Mouse (Mus musculus): ENCODE results near the gene Dhx58.

The Dhx58 gene

DNA sequence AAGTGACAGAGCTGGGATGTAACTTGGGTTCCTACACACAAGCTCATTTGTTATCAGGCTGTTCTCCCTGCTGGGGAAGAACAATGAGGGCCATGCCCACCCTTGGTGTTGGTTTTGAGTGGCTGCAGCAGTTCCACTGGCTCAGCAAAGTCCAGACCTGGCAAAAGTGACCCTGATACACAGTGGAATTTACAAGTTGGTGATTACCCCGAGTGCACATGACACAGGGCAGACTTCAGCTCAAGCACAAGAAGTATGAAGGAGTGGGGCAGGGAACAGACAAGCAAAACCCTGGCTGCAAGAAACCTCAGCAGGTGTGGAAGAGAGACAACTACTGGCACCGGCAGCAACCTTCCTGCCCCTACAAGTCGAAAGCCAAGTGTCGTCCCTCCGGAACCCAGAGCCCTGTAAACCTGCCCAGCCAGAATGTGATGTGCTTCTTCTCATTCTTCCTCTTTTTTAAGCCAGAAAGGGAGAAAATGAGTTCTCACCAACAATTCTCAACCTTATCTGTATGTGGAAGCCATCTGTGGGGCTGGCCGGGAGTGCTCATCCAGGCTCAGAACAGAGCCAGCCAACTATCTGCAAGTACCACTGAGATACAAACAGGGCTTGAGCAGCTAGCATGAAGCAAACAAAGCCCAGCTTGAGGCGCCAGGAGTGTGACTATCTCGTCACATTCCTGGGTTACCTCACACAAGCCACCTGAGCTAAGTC is 17.9 kb upstream of the Dhx58 start:
- DNase-seq (ENCODE audit: low read depth), result no peak

- no peak for DNase-seq (ENCODE audit: low read depth)
Observed at GRCm38 (mm10) chr11:100721254-100721653, 17.2 kb upstream of the Dhx58 start.

DNA sequence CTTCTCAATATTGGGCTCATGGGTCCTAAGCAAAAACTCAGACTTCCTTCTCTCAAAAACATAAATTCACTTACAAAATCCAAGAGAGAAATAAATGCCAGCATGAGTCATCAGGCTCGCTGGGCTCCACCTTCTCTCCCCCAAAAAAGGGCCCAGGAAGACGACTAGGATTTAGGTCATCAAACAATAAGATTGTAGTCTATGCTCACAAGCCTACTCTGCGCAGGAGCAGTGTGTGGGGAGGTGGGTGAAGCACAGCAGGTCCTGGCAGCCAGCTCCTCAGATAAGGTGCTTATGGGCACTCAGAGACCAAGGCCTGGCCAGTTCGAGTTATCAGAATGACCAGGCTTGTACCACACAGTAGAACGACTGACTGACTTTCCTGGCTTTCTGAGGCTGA is 16.3 kb upstream of the Dhx58 start:
- no peak for DNase-seq (ENCODE audit: low read depth)

DNA sequence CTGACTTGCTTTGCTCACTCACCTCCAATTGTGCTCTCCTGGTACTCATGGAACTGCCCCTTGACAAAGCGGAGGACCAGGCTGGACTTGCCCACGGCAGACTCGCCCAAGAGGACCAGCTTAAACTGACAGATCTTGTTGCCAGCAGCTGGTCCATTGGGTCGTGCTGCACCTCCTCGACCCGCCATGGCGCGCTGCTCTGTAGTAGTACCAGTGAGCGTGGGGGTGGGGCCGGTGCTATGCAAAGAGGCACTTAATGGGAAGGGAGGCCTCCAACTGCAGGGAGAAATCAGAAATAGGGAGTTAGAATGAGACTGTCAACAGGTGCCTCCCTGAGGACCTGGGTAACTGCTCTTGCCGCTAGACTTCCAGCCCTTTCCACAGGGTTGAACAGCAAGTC is 15.8 kb upstream of the Dhx58 start:
- no peak for DNase-seq (ENCODE audit: low read depth)

GRCm38 (mm10) chr11:100719312-100719711 is 15.2 kb upstream of the Dhx58 start:
- DNase-seq (ENCODE audit: low read depth), result no peak

GRCm38 (mm10) chr11:100718866-100719265 is 14.8 kb upstream of the Dhx58 start:
- DNase-seq (ENCODE audit: low read depth), result no peak

GRCm38 (mm10) chr11:100718462-100718861 is 14.4 kb upstream of the Dhx58 start:
- no peak for DNase-seq (ENCODE audit: low read depth)

DNA sequence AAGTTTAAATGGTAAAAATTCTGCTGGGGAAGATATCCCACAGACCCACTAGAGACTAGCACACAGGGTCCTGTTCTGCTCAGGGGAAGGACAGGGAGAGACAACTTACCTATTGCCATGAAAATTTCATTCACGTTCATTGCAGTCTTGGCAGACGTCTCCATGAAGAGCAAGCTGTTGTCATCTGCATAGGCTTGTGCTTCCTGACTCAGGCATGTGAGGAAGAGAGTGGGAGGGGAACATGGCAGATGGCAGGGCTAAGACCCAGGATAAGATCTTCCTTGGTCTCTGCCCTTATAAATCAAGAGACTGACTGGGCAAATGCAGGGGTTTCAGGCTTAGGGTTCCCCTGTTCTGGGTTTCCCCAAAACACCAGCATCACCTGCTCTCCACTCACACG is 12.6 kb upstream of the Dhx58 start:
- no peak for DNase-seq (ENCODE audit: low read depth)

DNA sequence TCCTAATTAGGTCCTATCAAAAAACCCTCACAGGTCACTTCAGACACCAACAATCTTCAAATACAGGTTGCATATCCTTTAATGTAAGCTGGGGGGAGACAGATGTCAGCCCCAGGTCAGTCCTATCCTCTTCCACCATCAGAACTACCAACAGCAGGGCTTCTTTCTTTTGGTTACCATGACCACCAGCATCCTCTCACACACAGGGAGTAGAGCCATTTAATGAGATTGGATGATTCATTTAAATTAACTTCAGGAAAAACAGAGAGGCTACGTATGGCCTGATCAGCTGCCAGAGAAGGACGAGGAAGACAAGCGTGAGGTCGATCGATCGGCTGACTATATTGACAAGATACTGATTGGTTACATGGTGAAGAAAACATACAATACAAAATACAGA is 10.9 kb upstream of the Dhx58 start:
- no peak for DNase-seq (ENCODE audit: low read depth)

- peak; percentile 83 for DNase-seq (ENCODE audit: low read depth)
Observed at GRCm38 (mm10) chr11:100714534-100714915, 10.5 kb upstream of the Dhx58 start.

- peak; percentile 78 for DNase-seq (ENCODE audit: low read depth)
Observed at GRCm38 (mm10) chr11:100713735-100714533, 9.9 kb upstream of the Dhx58 start, which contains the start of gene Hspb9. Gene Hspb9 (plus strand): TSS chr11:100713850.

- no peak for DNase-seq (ENCODE audit: low read depth)
Observed at GRCm38 (mm10) chr11:100713174-100713573, 9.1 kb upstream of the Dhx58 start.

DNA sequence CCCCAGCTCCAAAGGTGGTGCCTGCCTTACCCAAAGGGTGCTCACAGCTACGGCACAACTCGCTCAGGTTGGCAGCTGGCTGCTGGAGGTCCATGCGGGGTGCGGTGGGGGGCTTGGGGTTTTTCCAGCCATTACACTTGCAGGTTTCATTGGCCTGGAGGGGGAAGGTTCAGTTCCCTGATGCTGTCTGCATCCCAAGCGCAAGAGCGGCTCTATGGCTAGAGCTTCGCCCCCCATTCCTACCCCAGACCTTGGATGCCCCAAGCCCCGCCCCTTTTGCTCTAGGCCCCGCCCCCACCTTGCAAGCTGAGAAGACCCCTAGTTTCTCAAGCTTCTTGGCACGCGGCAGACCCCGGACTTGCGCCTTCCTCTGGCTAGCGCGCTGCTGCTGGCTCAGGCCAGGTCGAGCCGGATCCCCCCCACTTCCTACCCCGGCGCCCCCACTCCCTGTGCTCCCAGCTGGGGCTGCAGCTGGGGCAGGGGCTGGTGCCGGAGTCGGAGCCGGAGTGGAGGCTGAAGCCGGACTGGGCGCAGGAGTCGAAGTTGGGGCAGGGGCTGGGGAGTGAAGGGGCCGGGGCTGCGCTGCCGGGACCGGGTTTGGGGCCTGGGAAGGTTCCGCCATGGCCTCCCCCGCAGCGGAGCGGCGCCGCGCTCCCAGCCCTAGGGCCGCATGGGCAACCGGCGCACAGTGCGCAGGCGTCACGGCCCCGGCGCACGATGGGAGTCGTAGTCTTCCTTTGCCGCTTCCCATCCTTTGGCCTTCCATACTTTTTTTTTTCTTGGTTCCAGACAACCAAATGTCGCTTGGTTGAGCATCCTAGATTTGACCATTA is 7.9 kb upstream of the Dhx58 start, which contains the start of gene Kat2a:
Gene Kat2a, minus strand, starts transcription at position 683 of the 833 bp plus-strand sequence.
- peak; percentile 64 for DNase-seq (ENCODE audit: low read depth)

DNA sequence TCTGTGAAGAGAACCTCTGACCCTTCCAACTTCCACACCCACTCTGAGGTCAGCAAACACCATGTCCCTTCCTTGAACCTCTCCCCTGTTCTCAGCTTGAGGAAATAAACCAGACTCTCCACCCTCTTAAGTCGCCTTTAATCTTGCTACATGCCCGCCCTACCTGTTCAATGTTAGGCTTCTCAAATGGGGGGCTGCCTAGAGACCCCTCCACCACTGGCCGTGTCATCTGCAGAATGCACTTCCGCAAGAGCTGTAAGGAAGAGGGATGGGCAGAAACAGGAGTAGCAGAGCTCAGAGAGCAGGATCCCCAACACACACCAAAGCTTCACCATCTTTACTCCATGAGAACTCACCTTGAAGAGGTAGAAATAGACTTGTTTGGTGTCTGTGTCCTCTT is 6.9 kb upstream of the Dhx58 start:
- no peak for DNase-seq (ENCODE audit: low read depth)

DNA sequence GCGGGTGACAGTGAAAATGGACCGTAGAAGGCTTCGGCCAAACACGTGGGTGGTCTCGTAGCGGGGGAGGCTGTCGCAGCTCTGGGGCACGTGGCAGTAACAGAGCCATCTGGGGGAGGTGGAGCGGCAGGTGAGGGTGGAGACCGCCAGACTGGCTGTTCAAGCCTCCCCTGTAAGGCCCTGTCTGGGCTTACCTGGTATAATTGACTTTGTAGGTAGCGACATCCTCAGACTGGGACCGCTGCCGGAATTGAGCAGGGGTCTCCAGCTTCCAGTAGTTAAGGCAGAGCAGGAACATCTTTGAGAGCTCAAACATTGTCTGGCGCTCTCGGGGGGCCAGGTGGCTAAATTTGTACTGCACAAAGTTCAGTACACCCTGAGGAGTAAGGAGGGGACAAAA is 6.5 kb upstream of the Dhx58 start:
- no peak for DNase-seq (ENCODE audit: low read depth)

- no peak for DNase-seq (ENCODE audit: low read depth)
Observed at GRCm38 (mm10) chr11:100709201-100709810, 5.2 kb upstream of the Dhx58 start.

DNA sequence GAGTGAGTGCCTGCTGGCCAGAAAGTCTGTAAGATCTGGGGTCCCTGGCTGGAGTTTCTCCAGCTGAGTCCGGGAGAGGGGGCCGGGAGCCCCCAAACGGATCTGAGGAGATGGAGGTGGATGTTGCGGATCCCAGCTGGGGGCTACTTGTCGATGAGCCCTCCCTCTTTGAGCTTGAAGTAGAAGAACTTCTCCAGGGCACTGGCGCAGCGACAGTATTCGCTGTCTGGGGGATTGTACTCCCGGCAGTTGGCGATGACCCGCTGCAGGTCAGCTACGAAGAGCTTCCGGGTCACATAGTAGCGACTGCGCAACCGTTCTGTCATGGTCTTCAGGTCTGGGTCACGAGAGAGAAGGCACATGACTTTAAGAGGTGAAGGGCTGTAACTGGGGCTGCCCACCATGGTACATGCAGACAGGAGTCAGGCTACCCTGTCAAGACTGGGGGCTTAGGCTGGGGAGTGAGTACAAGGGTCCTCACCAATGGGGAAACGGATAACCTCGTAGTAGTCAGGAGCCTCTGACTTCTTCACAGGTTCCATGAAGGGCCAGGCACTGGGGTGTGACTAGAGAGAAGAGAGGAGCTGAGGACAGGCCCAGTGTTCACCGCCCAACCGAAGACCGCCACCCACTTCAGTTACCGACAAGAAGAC is 1.1 kb upstream of the Dhx58 start:
- DNase-seq (ENCODE audit: low read depth), result no peak

DNA sequence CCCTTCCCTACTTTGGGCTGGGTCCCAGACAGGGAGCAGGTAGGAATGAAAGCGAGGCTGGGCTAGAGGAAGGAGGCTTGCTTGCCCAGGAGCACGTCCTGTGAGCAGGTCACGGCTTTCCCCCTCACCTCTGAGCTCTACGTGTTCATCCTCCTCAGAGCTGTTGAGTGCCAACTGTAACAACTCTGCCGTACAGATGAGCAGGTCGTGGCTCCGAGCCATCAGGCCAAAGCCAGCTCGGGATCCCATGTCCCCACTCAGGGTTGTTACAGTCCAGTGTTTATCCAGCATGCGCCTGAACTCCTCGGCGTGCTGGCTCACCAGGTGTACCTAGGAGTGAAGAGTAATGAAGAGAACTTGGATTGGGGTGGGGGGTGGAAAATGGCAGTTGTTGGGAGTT is 705 bp downstream of the Dhx58 start:
- no peak for DNase-seq (ENCODE audit: low read depth)

- no peak for DNase-seq (ENCODE audit: low read depth)
Observed at GRCm38 (mm10) chr11:100702906-100703305, 1.2 kb downstream of the Dhx58 start.

DNA sequence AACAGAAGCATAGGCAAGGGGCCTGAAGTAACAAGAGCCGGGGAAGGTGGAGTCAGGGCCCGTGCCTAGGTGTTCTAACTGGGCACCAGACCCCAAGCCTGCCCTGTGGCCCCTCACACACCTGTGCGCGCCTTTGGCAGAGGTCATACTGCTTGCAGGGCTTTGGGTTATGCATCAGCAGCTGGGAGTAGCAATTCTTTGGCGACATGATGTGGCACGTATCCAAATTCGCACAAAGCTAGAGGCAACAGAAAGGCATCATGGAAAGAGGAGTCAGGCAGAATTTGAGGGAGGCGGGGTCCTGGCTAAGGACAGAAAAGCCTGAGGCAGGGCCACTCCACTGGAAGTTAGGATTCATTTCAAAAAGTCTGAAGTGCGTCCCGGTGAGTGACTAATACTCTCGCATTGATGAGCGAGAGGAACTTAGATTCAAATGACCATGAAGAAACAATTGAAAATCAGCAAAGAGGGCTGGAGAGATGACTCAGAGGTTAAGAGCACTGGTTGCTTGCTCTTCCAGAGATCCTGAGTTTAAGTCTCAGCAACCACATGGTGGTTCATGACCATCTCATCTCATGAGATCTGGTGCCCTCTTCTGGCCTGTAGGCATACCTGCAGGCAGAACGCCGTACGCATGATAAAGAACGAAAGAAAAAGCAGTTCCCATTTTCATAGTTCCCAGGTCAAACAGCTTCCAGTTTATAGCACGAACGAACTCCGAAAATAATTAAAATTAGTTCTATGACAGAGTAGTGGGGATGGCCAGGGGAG is 1.8 kb downstream of the Dhx58 start:
- DNase-seq (ENCODE audit: low read depth), result peak; percentile 68

- no peak for DNase-seq (ENCODE audit: low read depth)
Observed at GRCm38 (mm10) chr11:100701301-100701700, 2.8 kb downstream of the Dhx58 start.
